Mouse (Mus musculus) embryonic facial prominence, embryonic 13.5 days (tissue): Measurements from ENCODE around the gene Foxs1. TPM values are rescaled to one million over a fixed set of nuclear protein-coding genes. Genes with fewer than 3 reads are reported as not detected.

Source experiments
- ATAC-seq: fragments of 200-750 bp; cut with Nextera tagmentation; 2 replicates; pipeline ENCODE4 v1.8.0; 2017; ENCODE audit warnings: low read depth; ENCODE audit not compliant: insufficient number of reproducible peaks, insufficient read depth, low FRiP score, low TSS enrichment
- H3K27ac ChIP-seq: fragments of 300-500 bp; sonication (generic); 2 replicates; pipeline ENCODE4 v1.5.1; 2015; ENCODE audit warnings: moderate library complexity, mild to moderate bottlenecking, inconsistent platforms
- H3K27me3 ChIP-seq: fragments of 300-500 bp; sonication (generic); 2 replicates; pipeline ENCODE4 v1.6.1; 2015; ENCODE audit warnings: mild to moderate bottlenecking, inconsistent platforms
- H3K36me3 ChIP-seq: fragments of 300-500 bp; sonication (generic); 2 replicates; pipeline ENCODE4 v1.6.1; 2015; ENCODE audit warnings: mild to moderate bottlenecking, inconsistent platforms
- H3K4me1 ChIP-seq: fragments of 300-500 bp; sonication (generic); 2 replicates; pipeline ENCODE4 v1.6.1; 2015; ENCODE audit warnings: inconsistent platforms
- H3K4me2 ChIP-seq: fragments of 300-500 bp; sonication (generic); 2 replicates; pipeline ENCODE4 v1.6.1; 2015; ENCODE audit warnings: moderate library complexity, mild to moderate bottlenecking, inconsistent platforms
- H3K4me3 ChIP-seq: fragments of 300-500 bp; sonication (generic); 2 replicates; pipeline ENCODE4 v1.5.1; 2015; ENCODE audit warnings: mild to moderate bottlenecking, inconsistent platforms
- H3K9ac ChIP-seq: fragments of 300-500 bp; sonication (generic); 2 replicates; pipeline ENCODE4 v1.6.1; 2015; ENCODE audit warnings: mild to moderate bottlenecking, inconsistent platforms
- H3K9me3 ChIP-seq: fragments of 300-500 bp; sonication (generic); 2 replicates; pipeline ENCODE4 v1.6.1; 2016; ENCODE audit warnings: inconsistent platforms
- WGBS: fragments of 180-500 bp; shearing (Covaris S2); methylation state at CpG from one replicate; pipeline ENCODE4 v1.1.7; 2015; ENCODE audit warnings: mixed read lengths; 5-methylcytosine and 5-hydroxymethylcytosine counted together
- polyA plus RNA-seq: library from polyadenylated mRNA; unstranded; fragments of >200 nt; fragmentation: Nextera tagmentation; extraction: Ambion mirVana; gene quantifications from 2 replicates; pipeline ENCODE4 v1.2.1, GENCODE M21; 2015

Foxs1 gene
- polyA plus RNA-seq, 1 experiment from 2014 or later, result 0.83 TPM

DNA sequence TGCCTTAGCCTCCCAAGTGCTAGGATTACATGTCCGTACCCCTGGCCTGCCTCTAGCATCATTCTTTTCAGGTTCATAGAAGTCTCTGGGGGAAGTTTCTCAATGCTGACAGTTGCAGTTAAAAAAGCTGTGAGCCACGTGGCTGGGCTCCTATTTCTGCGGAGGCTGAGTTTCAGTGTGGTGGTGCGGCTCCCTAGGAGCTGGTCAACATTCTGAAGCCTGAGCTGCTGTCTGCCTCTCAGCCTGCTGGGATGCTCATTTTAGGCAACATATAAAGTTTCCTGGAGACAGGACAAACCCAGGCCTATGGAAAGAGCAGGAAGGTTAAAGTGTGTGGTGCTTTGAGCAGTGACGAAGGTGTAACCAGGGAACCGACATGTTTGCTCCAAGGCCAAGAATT lies 34.0 kb downstream of the Foxs1 start:
- Histone ChIP-seq H3K4me2 (no peak overlapping the region), H3K36me3 (peaks cover 20% of the 10 kb centered on the region), H3K27me3 (no peaks in the 10 kb centered on the region), H3K27ac (no peak overlapping the region), H3K4me3 (no peak overlapping the region), H3K9ac (no peak overlapping the region), H3K9me3 (no peaks in the 10 kb centered on the region), H3K4me1 (peaks cover 3% of the 10 kb centered on the region; the same call in 1 of the 2 replicates)
- no peak for ATAC-seq
- 56% methylated on average over 6 of the region's 6 CpGs for WGBS

- no peaks in the 10 kb centered on the region for H3K9me3 ChIP-seq
- H3K27ac ChIP-seq, result no peak overlapping the region
- H3K4me3 ChIP-seq, result no peak overlapping the region
- 84% methylated on average over 3 of the region's 3 CpGs for WGBS
- peaks cover 41% of the 10 kb centered on the region for H3K36me3 ChIP-seq
- ATAC-seq, result no peak
- no peaks in the 10 kb centered on the region; the same call in 1 of the 2 replicates for H3K4me1 ChIP-seq
- no peak overlapping the region for H3K9ac ChIP-seq
- no peaks in the 10 kb centered on the region for H3K27me3 ChIP-seq
- H3K4me2 ChIP-seq, result no peak overlapping the region
Observed at GRCm38 (mm10) chr2:152896926-152897325, 36.1 kb downstream of the Foxs1 start.

DNA sequence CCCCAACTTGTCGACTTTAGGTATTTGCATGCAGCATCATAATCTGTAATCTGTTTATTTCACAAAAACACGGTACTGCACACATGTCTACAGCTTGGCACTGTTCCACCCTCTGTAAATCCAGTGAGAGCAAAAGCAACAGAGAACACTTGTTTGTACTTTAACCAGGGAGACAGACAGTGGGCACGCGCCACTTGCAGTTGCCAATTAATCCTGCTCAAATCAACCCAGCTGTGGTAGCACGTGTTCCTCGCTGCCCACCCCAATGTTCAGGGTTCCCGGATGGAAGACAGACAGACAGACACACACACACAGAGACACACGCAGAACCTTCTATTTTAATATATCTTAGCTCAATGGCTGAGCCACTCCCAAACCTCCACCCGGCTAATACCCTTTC lies 37.2 kb downstream of the Foxs1 start:
- WGBS, result 93% methylated on average over 9 of the region's 9 CpGs
- no peak for ATAC-seq
- Histone ChIP-seq H3K4me1 (no peaks in the 10 kb centered on the region; the same call in 1 of the 2 replicates), H3K9me3 (no peaks in the 10 kb centered on the region), H3K4me3 (no peak overlapping the region), H3K9ac (no peak overlapping the region), H3K27ac (no peak overlapping the region), H3K4me2 (no peak overlapping the region), H3K36me3 (peaks cover 51% of the 10 kb centered on the region), H3K27me3 (no peaks in the 10 kb centered on the region)

DNA sequence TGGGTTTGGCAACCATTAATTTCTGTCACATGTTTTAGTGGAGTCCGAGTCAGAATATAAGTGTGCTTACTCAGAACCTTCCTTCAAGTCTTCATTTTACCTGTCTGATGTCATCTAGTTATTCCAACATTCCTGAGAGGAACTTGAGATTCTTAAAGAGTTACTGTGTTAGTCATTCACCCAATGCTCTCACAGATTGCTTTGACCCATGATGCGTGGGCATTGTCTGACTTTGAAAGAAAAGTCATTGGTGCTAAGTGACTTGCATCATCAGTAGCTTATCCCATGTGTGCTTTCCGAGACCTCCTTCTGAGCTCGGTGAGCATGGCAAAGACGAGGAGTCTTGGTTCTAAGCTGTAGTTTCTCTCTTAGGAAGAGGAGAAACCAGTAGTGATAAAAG lies 44.2 kb downstream of the Foxs1 start:
- H3K36me3 ChIP-seq, result peaks cover 93% of the 10 kb centered on the region
- no peak overlapping the region for H3K27ac ChIP-seq
- no peak overlapping the region for H3K4me3 ChIP-seq
- no peaks in the 10 kb centered on the region for H3K9me3 ChIP-seq
- ATAC-seq, result no peak
- no peaks in the 10 kb centered on the region for H3K27me3 ChIP-seq
- no peaks in the 10 kb centered on the region for H3K4me1 ChIP-seq
- no peak overlapping the region for H3K4me2 ChIP-seq
- 92% methylated on average over 5 of the region's 5 CpGs for WGBS
- H3K9ac ChIP-seq, result no peak overlapping the region

DNA sequence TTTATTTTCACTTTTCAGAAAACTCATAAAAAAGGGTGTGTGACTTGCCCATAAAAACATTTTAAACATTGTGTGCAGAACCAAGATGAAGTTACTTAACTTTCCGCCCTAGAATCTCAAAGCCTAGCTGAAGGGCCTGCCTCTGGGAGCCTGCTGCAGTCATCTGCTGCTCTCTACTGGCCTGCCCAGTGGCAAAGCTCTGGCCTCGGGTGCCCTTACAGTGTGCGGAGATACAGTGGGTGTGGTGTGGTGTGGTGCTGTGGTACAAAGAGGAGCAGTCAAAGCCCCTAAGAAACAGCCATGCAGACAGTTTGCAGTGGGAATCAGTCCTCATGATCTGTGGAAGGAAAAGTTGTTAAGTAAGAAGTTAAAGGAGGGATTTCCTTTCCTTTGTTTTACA lies 45.8 kb downstream of the Foxs1 start:
- H3K9ac ChIP-seq, result no peak overlapping the region
- no peak for ATAC-seq

DNA sequence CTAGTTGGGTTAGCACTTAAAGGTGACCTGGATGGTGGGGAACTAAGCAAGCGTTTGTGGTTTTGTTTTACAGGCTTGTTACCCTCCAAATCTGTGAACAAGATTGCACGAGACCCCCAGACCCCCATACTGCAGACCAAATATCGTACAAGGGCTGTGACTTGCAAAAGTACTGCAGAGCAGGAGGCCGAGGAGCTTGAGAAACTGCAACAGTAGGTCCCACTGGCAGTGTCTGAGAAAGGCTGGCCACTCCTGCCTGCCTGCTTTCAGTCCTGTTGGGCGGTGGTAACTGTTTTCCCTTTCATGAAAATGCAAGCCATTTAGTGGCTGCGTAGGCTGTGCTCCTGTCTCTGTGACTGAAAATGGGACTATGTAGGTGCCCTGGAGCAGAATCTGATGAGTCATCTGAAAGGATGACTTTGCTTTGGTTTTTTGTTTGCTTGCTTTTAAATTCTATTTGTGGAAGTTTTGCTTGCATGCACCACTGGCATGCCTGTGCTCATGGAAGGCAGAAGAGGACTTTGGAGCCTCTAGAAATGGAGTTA lies 48.8 kb downstream of the Foxs1 start:
- ATAC-seq, result no peak
- Histone ChIP-seq H3K36me3 (peaks cover 90% of the 10 kb centered on the region), H3K9me3 (no peaks in the 10 kb centered on the region), H3K27me3 (no peaks in the 10 kb centered on the region), H3K4me3 (no peak overlapping the region), H3K9ac (no peak overlapping the region), H3K4me1 (no peaks in the 10 kb centered on the region), H3K27ac (no peak overlapping the region), H3K4me2 (no peak overlapping the region)
- WGBS, result 94% methylated on average over 6 of the region's 6 CpGs

More for the DNA sequence above, 45.8 kb downstream of the Foxs1 start:
- peaks cover 86% of the 10 kb centered on the region for H3K36me3 ChIP-seq
- no peak overlapping the region for H3K4me3 ChIP-seq
- no peaks in the 10 kb centered on the region for H3K9me3 ChIP-seq
- 79% methylated on average over 3 of the region's 3 CpGs for WGBS
- H3K27me3 ChIP-seq, result no peaks in the 10 kb centered on the region
- no peak overlapping the region for H3K27ac ChIP-seq
- no peaks in the 10 kb centered on the region for H3K4me1 ChIP-seq
- no peak overlapping the region for H3K4me2 ChIP-seq

Other genes with a start within 250 kb of the Foxs1 start
- gene Mcts2, start 246.2 kb downstream of the Foxs1 start, polyA plus RNA-seq, result 37.3 and 40.7 TPM in 2 replicates
- gene Id1, start 197.0 kb downstream of the Foxs1 start, polyA plus RNA-seq, result 179 and 189 TPM in 2 replicates
- 29.3 and 29.8 TPM in 2 replicates for gene Cox4i2, start 179.0 kb downstream of the Foxs1 start, polyA plus RNA-seq
- 100 and 102 TPM in 2 replicates for gene Bcl2l1, start 101.5 kb downstream of the Foxs1 start, polyA plus RNA-seq
- gene Tpx2, start 85.2 kb downstream of the Foxs1 start, polyA plus RNA-seq, result 86.4 and 86.6 TPM in 2 replicates
- not detected in 2 replicates for gene Mylk2, start 21.9 kb downstream of the Foxs1 start, polyA plus RNA-seq
- 0.37 and 0.39 TPM in 2 replicates for gene Dusp15, start 18.5 kb upstream of the Foxs1 start, polyA plus RNA-seq
- gene Ttll9, start 29.3 kb upstream of the Foxs1 start, polyA plus RNA-seq, result 0.36 and 0.42 TPM in 2 replicates
- 120 and 136 TPM in 2 replicates for gene Pdrg1, start 82.2 kb upstream of the Foxs1 start, polyA plus RNA-seq
- gene Xkr7, start 98.6 kb upstream of the Foxs1 start, polyA plus RNA-seq, result 0.12 TPM in 1 of 2 replicates, not detected in the other
- 1.7 and 2.0 TPM in 2 replicates for gene Ccm2l, start 132.7 kb upstream of the Foxs1 start, polyA plus RNA-seq
- gene Hck, start 175.3 kb upstream of the Foxs1 start, polyA plus RNA-seq, result 8.0 and 8.9 TPM in 2 replicates
- 85.7 and 88.2 TPM in 2 replicates for gene Tm9sf4, start 228.1 kb upstream of the Foxs1 start, polyA plus RNA-seq